Mouse (Mus musculus) gastrocnemius, postnatal 10 days (tissue): Measurements from ENCODE around the gene Rev1. TPM values are rescaled to one million over a fixed set of nuclear protein-coding genes. Genes with fewer than 3 reads are reported as not detected.
"Not testable (repeated sequence)": the region's sequence is repeated elsewhere in the genome, so short reads cannot be mapped to it uniquely, and the experiment has no call there.

Experiments
- DNase-seq: peaks from one replicate; pipeline ENCODE4 v3.0.0; 2021; ENCODE audit warnings: mixed read lengths
- total RNA-seq, 2 experiments: library from RNA; stranded (reverse); gene quantifications; 2 replicates each; pipeline ENCODE4 v1.2.3; 2021

Rev1 gene
- total RNA-seq, 2 experiments from 2014 or later: 20.4 to 23.6 TPM

- DNase-seq: no peak
Measured at GRCm38 (mm10) chr1:38067276-38067675, 62.3 kb downstream of the Rev1 start.

GRCm38 (mm10) chr1:38062156-38062555 is 67.4 kb downstream of the Rev1 start:
- DNase-seq: not testable (repeated sequence)

- DNase-seq: no peak
Measured at GRCm38 (mm10) chr1:38058417-38058816, 71.2 kb downstream of the Rev1 start.

- DNase-seq: no peak
Measured at GRCm38 (mm10) chr1:38055176-38055575, 74.4 kb downstream of the Rev1 start.

- DNase-seq: no peak
Measured at GRCm38 (mm10) chr1:38049562-38049961, 80.0 kb downstream of the Rev1 start.

- no peak for DNase-seq
Measured at GRCm38 (mm10) chr1:38048121-38048520, 81.5 kb downstream of the Rev1 start.

GRCm38 (mm10) chr1:38038898-38039297 is 90.7 kb downstream of the Rev1 start:
- no peak for DNase-seq

- no peak for DNase-seq
Measured at GRCm38 (mm10) chr1:38037375-38037774, 92.2 kb downstream of the Rev1 start.

- no peak for DNase-seq
Measured at GRCm38 (mm10) chr1:38035521-38035920, 94.1 kb downstream of the Rev1 start.

GRCm38 (mm10) chr1:38031391-38031790 is 98.2 kb downstream of the Rev1 start:
- no peak for DNase-seq

- DNase-seq: no peak
Measured at GRCm38 (mm10) chr1:38027301-38027700, 102.3 kb downstream of the Rev1 start.

GRCm38 (mm10) chr1:38014551-38015203 is 114.9 kb downstream of the Rev1 start:
- DNase-seq: no peak

- DNase-seq: no peak
Measured at GRCm38 (mm10) chr1:38012509-38012908, 117.1 kb downstream of the Rev1 start.

- no peak for DNase-seq
Measured at GRCm38 (mm10) chr1:38012104-38012503, 117.5 kb downstream of the Rev1 start.

- DNase-seq: no peak
Measured at GRCm38 (mm10) chr1:38011647-38012046, 118.0 kb downstream of the Rev1 start.

- DNase-seq: no peak
Measured at GRCm38 (mm10) chr1:38006741-38007140, 122.9 kb downstream of the Rev1 start.

GRCm38 (mm10) chr1:38003046-38003445 is 126.6 kb downstream of the Rev1 start:
- DNase-seq: no peak

Other genes with a start within 250 kb of the Rev1 start
- 1 to 10 TPM; 3.0 to 6.0 TPM for gene Mitd1, start 239.4 kb downstream of the Rev1 start, total RNA-seq
- gene Mrpl30, start 239.3 kb downstream of the Rev1 start, total RNA-seq: 100 to 1,000 TPM; 231 to 245 TPM
- not detected for gene Lyg2, start 213.3 kb downstream of the Rev1 start, total RNA-seq
- gene Lyg1, start 172.0 kb downstream of the Rev1 start, total RNA-seq: not detected
- gene Txndc9, start 131.9 kb downstream of the Rev1 start, total RNA-seq: 10 to 100 TPM; 42.1 to 44.9 TPM
- gene Eif5b, start 131.8 kb downstream of the Rev1 start, total RNA-seq: 10 to 100 TPM; 38.6 to 41.0 TPM